Mouse (Mus musculus) megakaryocyte, embryonic 14.5 days (primary cell): ENCODE measurements around the gene Gm3453. TPM values are rescaled to one million over a fixed set of nuclear protein-coding genes. Genes with fewer than 3 reads are reported as not detected.
"Not testable (repeated sequence)": the region's sequence is repeated elsewhere in the genome, so short reads cannot be mapped to it uniquely, and the experiment has no call there.

Experiments
- H3K27me3 ChIP-seq: replicated peaks from 2 replicates; pipeline ENCODE3; 2012; ENCODE audit warnings: inconsistent platforms
- H3K36me3 ChIP-seq: replicated peaks from 2 replicates; pipeline ENCODE3; 2012; ENCODE audit warnings: low read length, inconsistent platforms, mixed read lengths
- H3K4me1 ChIP-seq: 2 replicates; pipeline ENCODE4 v1.6.1; 2012; ENCODE audit warnings: inconsistent platforms
- H3K4me3 ChIP-seq: replicated peaks from 2 replicates; pipeline ENCODE3; 2012; ENCODE audit warnings: moderate library complexity, mild to moderate bottlenecking, inconsistent platforms
- H3K9me3 ChIP-seq: 2 replicates; pipeline ENCODE4 v1.6.1; 2012; ENCODE audit warnings: inconsistent platforms
- polyA plus RNA-seq: library from polyadenylated mRNA; stranded (reverse); fragments of >175 nt; gene quantifications from 2 replicates; pipeline ENCODE4 v1.2.3, GENCODE M21; 2012; ENCODE audit warnings: low replicate concordance; ENCODE audit not compliant: insufficient read depth

The Gm3453 gene
- polyA plus RNA-seq = not detected in 2 replicates

DNA sequence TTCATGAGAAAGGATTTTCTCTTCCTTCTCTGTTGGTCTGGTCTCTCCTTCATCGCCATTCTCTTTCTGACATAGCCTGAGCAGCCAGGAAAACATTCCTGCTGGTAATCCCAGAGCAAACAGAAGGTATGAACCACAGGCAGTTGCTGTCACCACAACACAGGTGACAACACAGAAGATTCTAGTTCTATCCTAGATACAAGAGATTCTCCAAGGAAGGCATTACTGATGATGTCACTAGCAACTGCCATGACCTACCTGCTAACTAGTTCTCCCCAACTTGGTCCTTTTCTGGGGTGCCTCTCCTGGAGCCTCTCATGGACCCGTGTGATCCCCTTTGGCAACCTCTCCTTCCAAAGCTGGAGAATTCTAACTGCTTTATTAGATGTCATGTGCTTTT lies at the start of gene Gm3453:
TSS of gene Gm3453 (minus strand) at position 101 of the 400 bp plus-strand sequence.
- H3K9me3 ChIP-seq, H3K4me3 ChIP-seq, H3K4me1 ChIP-seq, H3K36me3 ChIP-seq, H3K27me3 ChIP-seq: not testable (repeated sequence)

DNA sequence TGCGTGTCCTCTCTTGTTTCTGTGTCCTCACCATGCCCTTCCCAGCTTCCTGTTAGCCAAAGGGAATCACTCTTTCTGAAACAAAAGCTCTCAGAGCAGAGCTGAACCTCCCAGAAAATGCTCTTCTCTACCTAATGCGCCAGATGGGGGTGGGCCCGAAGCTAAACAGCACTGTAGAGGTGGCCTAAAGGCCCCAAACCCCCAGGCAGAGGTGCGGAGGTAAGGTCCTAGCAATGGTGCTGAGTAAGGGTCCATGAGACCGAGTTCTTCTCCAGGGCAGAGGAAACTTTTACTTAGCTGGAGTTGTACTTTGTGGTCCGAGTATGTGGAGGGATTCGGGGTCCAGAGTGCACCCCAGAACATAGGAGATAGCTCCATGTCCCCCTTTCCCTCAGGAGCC lies 8.2 kb upstream of the Gm3453 start:
- H3K4me1 ChIP-seq, H3K4me3 ChIP-seq, H3K9me3 ChIP-seq, H3K36me3 ChIP-seq, H3K27me3 ChIP-seq: not testable (repeated sequence)

- H3K4me3 ChIP-seq, H3K4me1 ChIP-seq, H3K9me3 ChIP-seq, H3K27me3 ChIP-seq, H3K36me3 ChIP-seq: not testable (repeated sequence)
These were observed 16.5 kb downstream of the Gm3453 start for GRCm38 (mm10) chr14:5962441-5962840.

DNA sequence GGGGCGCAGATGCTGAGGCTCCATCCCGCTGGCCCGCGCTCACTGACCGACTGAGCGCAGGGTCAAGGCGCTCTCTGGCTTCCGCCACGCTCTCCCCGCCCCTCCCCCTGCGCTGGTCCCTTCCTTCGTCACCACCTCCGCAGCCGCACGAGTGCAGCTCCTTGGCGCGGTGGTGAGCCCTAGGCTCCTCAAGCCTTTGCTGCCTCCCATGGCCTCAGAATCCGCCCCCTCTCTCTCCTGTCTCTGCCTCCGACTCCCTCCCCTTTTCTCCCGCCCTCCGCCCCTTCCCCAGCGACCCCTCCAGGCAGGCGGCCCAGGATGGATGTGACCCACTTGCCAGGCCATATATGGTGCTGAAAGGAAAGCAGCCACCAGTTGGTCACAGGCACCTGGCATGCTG lies 17.3 kb downstream of the Gm3453 start, which contains the start of gene Gm3248:
TSS of gene Gm3248 (minus strand) at position 111 of the 400 bp plus-strand sequence.
- not testable (repeated sequence) for H3K27me3 ChIP-seq, H3K36me3 ChIP-seq, H3K9me3 ChIP-seq, H3K4me3 ChIP-seq, H3K4me1 ChIP-seq

GRCm38 (mm10) chr14:5961102-5961501 lies 17.8 kb downstream of the Gm3453 start:
- H3K4me1 ChIP-seq, H3K27me3 ChIP-seq, H3K4me3 ChIP-seq, H3K36me3 ChIP-seq, H3K9me3 ChIP-seq: not testable (repeated sequence)

GRCm38 (mm10) chr14:5960479-5960878 lies 18.5 kb downstream of the Gm3453 start:
- H3K27me3 ChIP-seq, H3K4me3 ChIP-seq, H3K36me3 ChIP-seq, H3K4me1 ChIP-seq, H3K9me3 ChIP-seq: not testable (repeated sequence)

- not testable (repeated sequence) for H3K4me1 ChIP-seq, H3K36me3 ChIP-seq, H3K9me3 ChIP-seq, H3K4me3 ChIP-seq, H3K27me3 ChIP-seq
These were observed 55.7 kb downstream of the Gm3453 start for GRCm38 (mm10) chr14:5923276-5923675.

Other genes starting within 250 kb of the Gm3453 start
- not detected in 2 replicates for gene Gm3373, start 237.6 kb downstream of the Gm3453 start, polyA plus RNA-seq
- gene Gm3383, start 171.2 kb downstream of the Gm3453 start, polyA plus RNA-seq = not detected in 2 replicates
- not detected in 2 replicates for gene Gm3424, start 148.8 kb downstream of the Gm3453 start, polyA plus RNA-seq
- not detected in 2 replicates for gene Gm8237, start 98.8 kb downstream of the Gm3453 start, polyA plus RNA-seq
- gene Gm3248, start 17.4 kb downstream of the Gm3453 start, polyA plus RNA-seq = not detected in 2 replicates
- 0.97 TPM in 1 of 2 replicates, not detected in the other for gene Gm6337, start 79.1 kb upstream of the Gm3453 start, polyA plus RNA-seq
- gene Gm8206, start 114.8 kb upstream of the Gm3453 start, polyA plus RNA-seq = not detected in 2 replicates
- not detected in 2 replicates for gene Gm3468, start 129.5 kb upstream of the Gm3453 start, polyA plus RNA-seq
- not detected in 2 replicates for gene Gm3476, start 146.7 kb upstream of the Gm3453 start, polyA plus RNA-seq
- not detected in 2 replicates for gene Gm21560, start 240.2 kb upstream of the Gm3453 start, polyA plus RNA-seq